Mouse (Mus musculus): Measurements from ENCODE around the gene Ufsp2. TPM values are rescaled to one million over a fixed set of nuclear protein-coding genes. Genes with fewer than 3 reads are reported as not detected.

Ufsp2 gene
- total RNA-seq, 4 experiments from 2014 or later = 26.5 to 32.9 (median 27.4) TPM

DNA sequence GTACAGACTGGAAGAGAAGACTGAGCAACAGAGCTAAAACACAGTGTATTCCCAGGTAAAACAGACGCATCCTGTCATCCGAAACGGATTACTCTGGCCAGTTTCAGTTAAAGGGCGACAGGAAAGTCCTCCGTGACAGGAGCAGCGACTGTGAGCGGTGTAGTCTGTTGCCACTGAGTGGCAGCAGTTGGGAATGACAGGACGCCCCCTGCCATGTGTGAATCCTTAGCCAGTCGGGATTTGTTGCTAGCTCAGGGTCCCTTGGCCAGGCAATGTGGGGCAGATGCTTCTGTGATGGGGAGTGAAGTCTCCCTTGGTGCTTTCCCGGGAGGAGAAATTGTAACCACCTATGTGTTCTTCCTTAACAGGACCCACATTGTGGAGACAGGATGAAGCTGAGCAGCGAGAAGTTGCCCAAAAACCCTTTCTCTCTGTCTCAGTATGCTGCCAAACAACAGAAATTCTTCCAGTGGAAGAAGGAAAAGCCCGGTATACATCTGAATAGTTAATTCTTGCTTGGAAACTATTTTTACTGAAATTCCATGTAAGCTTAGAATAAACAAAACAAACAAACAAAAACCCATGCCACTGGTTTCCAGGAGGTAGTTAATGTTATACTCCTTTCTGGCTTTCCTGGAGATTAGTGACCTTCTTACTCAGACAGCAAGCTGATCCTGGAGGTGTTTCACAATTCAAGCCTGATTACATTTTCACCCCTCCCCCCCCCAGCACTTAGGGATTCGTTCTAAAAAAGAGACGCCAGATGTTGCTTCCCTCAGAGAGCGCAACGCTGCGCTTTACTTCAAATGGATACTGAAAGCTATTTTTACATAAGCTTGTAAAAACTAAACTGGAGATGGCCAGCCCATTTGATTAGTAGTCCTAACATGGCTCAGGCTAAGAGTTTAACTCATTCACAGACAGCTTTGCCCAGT lies 35.7 kb downstream of the Ufsp2 start:
- no peak for DNase-seq (ENCODE audit: low spot score)

GRCm38 (mm10) chr8:46022203-46022602 lies 46.9 kb downstream of the Ufsp2 start:
- peak; percentile 48 for DNase-seq (ENCODE audit: low spot score)

DNA sequence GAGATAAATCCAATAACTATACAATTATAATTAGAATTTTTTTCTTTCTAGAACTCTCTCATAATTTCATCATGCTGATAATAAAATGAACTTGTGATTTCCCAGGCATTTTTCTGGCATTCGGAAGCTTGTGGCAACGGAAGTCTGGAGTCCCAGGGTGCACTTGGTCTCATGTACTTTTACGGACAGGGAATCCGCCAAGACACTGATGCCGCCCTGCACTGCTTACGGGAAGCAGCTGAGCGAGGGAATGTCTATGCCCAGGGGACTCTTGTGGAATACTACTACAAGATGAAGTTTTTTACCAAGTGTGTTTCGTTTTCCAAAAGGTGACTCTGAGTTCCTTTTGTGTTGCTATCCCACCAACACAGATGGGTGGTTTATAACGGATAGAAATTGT lies 47.4 kb downstream of the Ufsp2 start:
- DNase-seq (ENCODE audit: low spot score) = no peak

DNA sequence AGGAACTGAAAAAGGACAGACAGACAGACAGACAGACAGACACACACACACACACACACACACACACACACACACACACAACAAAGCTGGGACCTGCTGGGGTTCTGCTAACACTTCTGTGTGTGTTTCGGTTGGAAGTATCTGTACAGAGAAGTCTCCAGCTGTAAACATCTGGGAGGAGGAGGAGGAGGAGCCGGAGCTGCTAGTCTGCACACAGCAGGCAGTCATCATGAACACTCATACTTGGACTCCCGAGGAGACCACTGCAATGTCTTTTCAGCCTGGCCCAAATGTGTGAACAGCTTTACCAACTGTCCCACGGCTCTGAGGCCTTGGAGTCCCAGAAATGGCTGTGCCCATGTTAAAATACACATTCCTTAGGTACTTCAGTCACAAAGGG lies 49.1 kb downstream of the Ufsp2 start:
- DNase-seq (ENCODE audit: low spot score) = no peak

- DNase-seq (ENCODE audit: low spot score) = no peak
Observed at GRCm38 (mm10) chr8:46036217-46036616, 60.9 kb downstream of the Ufsp2 start.

DNA sequence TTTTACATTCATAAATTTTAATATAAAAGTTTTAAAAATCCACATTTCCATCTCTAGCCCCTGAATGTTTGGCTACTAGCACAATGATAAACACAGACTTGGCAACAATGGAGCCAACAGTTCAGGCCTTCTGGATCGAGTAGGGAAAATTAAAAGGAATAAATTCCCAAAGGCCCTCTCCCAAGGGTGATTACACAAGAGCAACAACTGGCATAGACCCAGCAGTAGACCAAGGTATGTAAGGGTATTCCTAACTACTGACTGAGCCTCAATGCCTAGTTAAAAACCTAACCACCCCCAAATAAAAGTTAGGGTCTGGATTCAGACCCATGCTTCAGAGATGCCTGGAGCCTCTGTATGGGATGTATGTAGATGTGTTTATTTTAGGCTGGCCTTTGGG lies 64.3 kb downstream of the Ufsp2 start:
- no peak for DNase-seq (ENCODE audit: low spot score)

- no peak for DNase-seq (ENCODE audit: low spot score)
Observed at GRCm38 (mm10) chr8:46040260-46040659, 64.9 kb downstream of the Ufsp2 start.

Other genes with a start within 250 kb of the Ufsp2 start
- 10 to 100 TPM; 23.9 to 33.3 (median 28.1) TPM for gene Pdlim3, start 90.1 kb upstream of the Ufsp2 start, total RNA-seq (2022)
- not detected for gene Ccdc110, start 40.9 kb upstream of the Ufsp2 start, total RNA-seq (2022)
- 1 to 10 TPM in 1 of 4 experiments, under 1 TPM in 3; 0.35 to 1.1 (median 0.58) TPM for gene 1700029J07Rik, start 276 bp upstream of the Ufsp2 start, total RNA-seq (2022)
- 1 to 10 TPM in 3 of 4 experiments, under 1 TPM in 1; 0.78 to 2.2 (median 1.0) TPM for gene Lrp2bp, start 23.8 kb downstream of the Ufsp2 start, total RNA-seq (2022)
- 10 to 100 TPM in 1 of 4 experiments, 1 to 10 TPM in 3; 4.0 to 10.6 (median 6.6) TPM for gene Ankrd37, start 30.2 kb downstream of the Ufsp2 start, total RNA-seq (2022)
- 10 to 100 TPM; 11.8 to 14.0 (median 13.4) TPM for gene Cfap97, start 176.2 kb downstream of the Ufsp2 start, total RNA-seq (2022)
- gene Snx25, start 176.6 kb downstream of the Ufsp2 start, total RNA-seq (2022) = 10 to 100 TPM in 1 of 4 experiments, 1 to 10 TPM in 3; 7.8 to 10.4 (median 8.7) TPM
- 1,000 to 10,000 TPM; 4,428 to 5,209 (median 4,678) TPM for gene Slc25a4, start 235.8 kb downstream of the Ufsp2 start, total RNA-seq (2022)